Mouse (Mus musculus): ENCODE measurements around the gene Ptpru. TPM values are rescaled to one million over a fixed set of nuclear protein-coding genes. Genes with fewer than 3 reads are reported as not detected.
A peak's percentile ranks its signal among the peaks of the same experiment; 100 is the strongest.

Gene Ptpru
- polyA plus RNA-seq, 1 experiment from 2014 or later, result 5.7 TPM

DNA sequence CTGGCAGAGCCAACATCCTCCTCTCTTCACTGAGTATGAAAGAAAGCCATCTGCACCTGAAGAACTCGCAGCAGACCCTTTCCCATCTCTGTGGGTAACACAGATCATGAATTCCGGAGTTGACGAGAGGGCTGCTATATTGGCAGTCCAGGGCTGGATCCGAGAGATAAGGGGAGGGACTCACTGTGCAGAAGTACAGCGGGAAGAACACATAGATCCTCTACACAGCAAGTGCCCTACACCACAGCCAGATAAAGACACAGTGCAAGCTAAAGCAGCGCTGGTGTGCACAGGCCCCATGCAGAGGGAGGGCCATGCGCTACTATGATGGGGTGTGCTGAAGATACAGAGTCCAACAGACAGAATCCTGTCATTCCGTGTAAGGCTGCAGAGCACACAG is 9.0 kb downstream of the Ptpru start:
- H3K27ac ChIP-seq (ENCODE audit: low read depth), result no peak overlapping the region
- no peak overlapping the region for H3K9ac ChIP-seq (ENCODE audit: low read length)
- WGBS, result 67% methylated on average over 8 of the region's 8 CpGs
- H3K4me1 ChIP-seq (replicated peaks; ENCODE audit: control insufficient read depth, insufficient read depth, low read length), result peaks cover 9% of the 10 kb centered on the region; the same call in 1 of the 2 replicates
- H3K36me3 ChIP-seq (ENCODE audit: control insufficient read depth, insufficient read depth, low read length), result no peaks in the 10 kb centered on the region
- no peaks in the 10 kb centered on the region for H3K9me3 ChIP-seq (ENCODE audit: control insufficient read depth, low read length)
- DNase-seq (ENCODE audit: low spot score) (no peak), ATAC-seq (replicated peaks; ENCODE audit: low FRiP score, low TSS enrichment, low read depth) (no peak)
- no peak overlapping the region for H3K4me3 ChIP-seq (ENCODE audit: low read depth, low read length)
- no peak overlapping the region for H3K4me2 ChIP-seq (ENCODE audit: low read length)
- no peaks in the 10 kb centered on the region for H3K27me3 ChIP-seq (replicated peaks; ENCODE audit: control insufficient read depth, insufficient read depth, low read length)

GRCm38 (mm10) chr4:131826905-131827304 is 11.2 kb downstream of the Ptpru start:
- Histone ChIP-seq H3K4me2 (ENCODE audit: low read length) (no peak overlapping the region), H3K27me3 (replicated peaks; ENCODE audit: control insufficient read depth, insufficient read depth, low read length) (no peaks in the 10 kb centered on the region), H3K4me3 (ENCODE audit: low read depth, low read length) (no peak overlapping the region), H3K4me1 (replicated peaks; ENCODE audit: control insufficient read depth, insufficient read depth, low read length) (peaks cover 9% of the 10 kb centered on the region; the same call in 1 of the 2 replicates), H3K36me3 (ENCODE audit: control insufficient read depth, insufficient read depth, low read length) (no peaks in the 10 kb centered on the region), H3K9ac (ENCODE audit: low read length) (no peak overlapping the region), H3K27ac (ENCODE audit: low read depth) (no peak overlapping the region), H3K9me3 (ENCODE audit: control insufficient read depth, low read length) (no peaks in the 10 kb centered on the region)
- ATAC-seq (replicated peaks; ENCODE audit: low FRiP score, low TSS enrichment, low read depth) (peak; percentile 50; the same call in 1 of the 2 replicates), DNase-seq (ENCODE audit: low spot score) (no peak)
- WGBS, result 2% methylated on average over 6 of the region's 6 CpGs

DNA sequence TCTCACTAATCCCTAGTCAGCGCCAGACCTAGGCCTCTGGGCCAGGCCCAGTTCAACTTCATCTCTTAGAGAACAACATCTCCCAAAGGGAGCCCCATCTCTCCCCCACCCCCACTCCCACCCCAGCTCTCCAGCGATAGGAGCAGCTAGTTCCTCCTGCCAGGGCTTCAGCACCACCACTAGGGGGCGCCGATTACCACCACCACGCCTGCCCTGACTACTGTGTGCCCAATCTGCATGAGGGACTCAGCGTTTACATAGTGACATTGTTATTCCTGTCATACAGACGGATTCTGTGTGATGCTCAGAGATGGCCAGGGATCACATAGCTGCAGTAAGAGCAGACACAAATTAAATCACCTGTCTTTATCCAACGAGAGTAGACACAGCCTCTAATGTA is 12.3 kb downstream of the Ptpru start:
- 46% methylated on average over 8 of the region's 8 CpGs for WGBS
- H3K27ac ChIP-seq (ENCODE audit: low read depth), result no peak overlapping the region
- H3K4me1 ChIP-seq (replicated peaks; ENCODE audit: control insufficient read depth, insufficient read depth, low read length), result peaks cover 12% of the 10 kb centered on the region; the same call in 1 of the 2 replicates

GRCm38 (mm10) chr4:131824939-131825338 is 13.1 kb downstream of the Ptpru start:
- H3K4me3 ChIP-seq (ENCODE audit: low read depth, low read length), result no peak overlapping the region
- no peak for ATAC-seq (replicated peaks; ENCODE audit: low FRiP score, low TSS enrichment, low read depth)
- no peaks in the 10 kb centered on the region for H3K9me3 ChIP-seq (ENCODE audit: control insufficient read depth, low read length)
- no peak overlapping the region for H3K9ac ChIP-seq (ENCODE audit: low read length)
- H3K27ac ChIP-seq (ENCODE audit: low read depth), result no peak overlapping the region
- DNase-seq (ENCODE audit: low spot score), result no peak
- WGBS, result 79% methylated on average over 3 of the region's 3 CpGs
- no peak overlapping the region for H3K4me2 ChIP-seq (ENCODE audit: low read length)
- H3K4me1 ChIP-seq (replicated peaks; ENCODE audit: control insufficient read depth, insufficient read depth, low read length), result peaks cover 12% of the 10 kb centered on the region; the same call in 1 of the 2 replicates
- H3K27me3 ChIP-seq (replicated peaks; ENCODE audit: control insufficient read depth, insufficient read depth, low read length), result no peaks in the 10 kb centered on the region
- no peaks in the 10 kb centered on the region for H3K36me3 ChIP-seq (ENCODE audit: control insufficient read depth, insufficient read depth, low read length)

More for the DNA sequence above, 12.3 kb downstream of the Ptpru start:
- Histone ChIP-seq H3K36me3 (ENCODE audit: control insufficient read depth, insufficient read depth, low read length) (no peaks in the 10 kb centered on the region), H3K27me3 (replicated peaks; ENCODE audit: control insufficient read depth, insufficient read depth, low read length) (no peaks in the 10 kb centered on the region), H3K4me3 (ENCODE audit: low read depth, low read length) (no peak overlapping the region), H3K9ac (ENCODE audit: low read length) (no peak overlapping the region), H3K9me3 (ENCODE audit: control insufficient read depth, low read length) (no peaks in the 10 kb centered on the region), H3K4me2 (ENCODE audit: low read length) (no peak overlapping the region)
- DNase-seq (ENCODE audit: low spot score) (no peak), ATAC-seq (replicated peaks; ENCODE audit: low FRiP score, low TSS enrichment, low read depth) (no peak)

GRCm38 (mm10) chr4:131822583-131822982 is 15.5 kb downstream of the Ptpru start:
- ATAC-seq (replicated peaks; ENCODE audit: low FRiP score, low TSS enrichment, low read depth) (no peak; the same call in 1 of the 2 replicates), DNase-seq (ENCODE audit: low spot score) (no peak)
- Histone ChIP-seq H3K36me3 (ENCODE audit: control insufficient read depth, insufficient read depth, low read length) (no peaks in the 10 kb centered on the region), H3K9me3 (ENCODE audit: control insufficient read depth, low read length) (no peaks in the 10 kb centered on the region), H3K27ac (ENCODE audit: low read depth) (no peak overlapping the region), H3K27me3 (replicated peaks; ENCODE audit: control insufficient read depth, insufficient read depth, low read length) (no peaks in the 10 kb centered on the region), H3K9ac (ENCODE audit: low read length) (no peak overlapping the region), H3K4me3 (ENCODE audit: low read depth, low read length) (no peak overlapping the region), H3K4me2 (ENCODE audit: low read length) (no peak overlapping the region), H3K4me1 (replicated peaks; ENCODE audit: control insufficient read depth, insufficient read depth, low read length) (peaks cover 12% of the 10 kb centered on the region; the same call in 1 of the 2 replicates)
- 73% methylated on average over 3 of the region's 3 CpGs for WGBS

GRCm38 (mm10) chr4:131821161-131821731 is 16.8 kb downstream of the Ptpru start:
- Histone ChIP-seq H3K9ac (ENCODE audit: low read length) (no peak overlapping the region), H3K4me3 (ENCODE audit: low read depth, low read length) (no peak overlapping the region), H3K9me3 (ENCODE audit: control insufficient read depth, low read length) (no peaks in the 10 kb centered on the region), H3K27me3 (replicated peaks; ENCODE audit: control insufficient read depth, insufficient read depth, low read length) (no peaks in the 10 kb centered on the region), H3K4me1 (replicated peaks; ENCODE audit: control insufficient read depth, insufficient read depth, low read length) (0 out of 2 replicates have a peak, but pooled peaks cover 3% of the 10 kb centered on the region), H3K27ac (ENCODE audit: low read depth) (no peak overlapping the region), H3K36me3 (ENCODE audit: control insufficient read depth, insufficient read depth, low read length) (no peaks in the 10 kb centered on the region), H3K4me2 (ENCODE audit: low read length) (no peak overlapping the region)
- WGBS, result 57% methylated on average over 13 of the region's 16 CpGs
- ATAC-seq (replicated peaks; ENCODE audit: low FRiP score, low TSS enrichment, low read depth) (no peak), DNase-seq (ENCODE audit: low spot score) (no peak)

DNA sequence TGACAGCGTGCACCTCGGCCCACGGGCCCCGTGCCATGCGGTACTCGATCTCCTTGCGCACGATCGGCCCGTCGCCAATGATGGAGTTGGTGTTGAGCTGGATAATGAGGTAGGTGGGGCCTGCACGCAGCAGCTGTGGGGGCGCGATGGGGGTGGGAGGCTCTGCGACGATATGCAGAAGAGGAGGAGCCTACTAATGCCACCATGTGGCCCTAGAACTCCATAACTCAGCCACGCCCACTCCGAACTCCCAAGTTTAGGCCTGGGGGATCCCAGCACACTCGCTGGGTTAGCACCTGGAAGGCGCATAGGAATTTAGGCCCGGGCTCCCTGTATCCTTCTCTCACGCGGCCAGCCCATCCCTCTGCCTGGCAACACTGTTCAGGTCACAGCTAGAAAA is 19.2 kb downstream of the Ptpru start:
- no peak overlapping the region for H3K9ac ChIP-seq (ENCODE audit: low read length)
- H3K27ac ChIP-seq (ENCODE audit: low read depth), result no peak overlapping the region
- DNase-seq (ENCODE audit: low spot score), result no peak
- no peak overlapping the region for H3K4me3 ChIP-seq (ENCODE audit: low read depth, low read length)
- H3K4me1 ChIP-seq (replicated peaks; ENCODE audit: control insufficient read depth, insufficient read depth, low read length), result 0 out of 2 replicates have a peak, but pooled peaks cover 3% of the 10 kb centered on the region
- H3K27me3 ChIP-seq (replicated peaks; ENCODE audit: control insufficient read depth, insufficient read depth, low read length), result no peaks in the 10 kb centered on the region
- 47% methylated on average over 23 of the region's 23 CpGs for WGBS
- H3K4me2 ChIP-seq (ENCODE audit: low read length), result no peak overlapping the region
- ATAC-seq (replicated peaks; ENCODE audit: low FRiP score, low TSS enrichment, low read depth), result no peak
- H3K36me3 ChIP-seq (ENCODE audit: control insufficient read depth, insufficient read depth, low read length), result no peaks in the 10 kb centered on the region
- H3K9me3 ChIP-seq (ENCODE audit: control insufficient read depth, low read length), result no peaks in the 10 kb centered on the region

GRCm38 (mm10) chr4:131815774-131816173 is 22.3 kb downstream of the Ptpru start:
- no peak overlapping the region for H3K27ac ChIP-seq (ENCODE audit: low read depth)
- no peak overlapping the region for H3K4me3 ChIP-seq (ENCODE audit: low read depth, low read length)
- no peaks in the 10 kb centered on the region for H3K27me3 ChIP-seq (replicated peaks; ENCODE audit: control insufficient read depth, insufficient read depth, low read length)
- H3K9me3 ChIP-seq (ENCODE audit: control insufficient read depth, low read length), result no peaks in the 10 kb centered on the region
- WGBS, result 63% methylated on average over 10 of the region's 10 CpGs
- ATAC-seq (replicated peaks; ENCODE audit: low FRiP score, low TSS enrichment, low read depth) (no peak), DNase-seq (ENCODE audit: low spot score) (no peak)
- H3K4me2 ChIP-seq (ENCODE audit: low read length), result no peak overlapping the region
- H3K4me1 ChIP-seq (replicated peaks; ENCODE audit: control insufficient read depth, insufficient read depth, low read length), result no peaks in the 10 kb centered on the region
- H3K9ac ChIP-seq (ENCODE audit: low read length), result no peak overlapping the region
- H3K36me3 ChIP-seq (ENCODE audit: control insufficient read depth, insufficient read depth, low read length), result no peaks in the 10 kb centered on the region

- Histone ChIP-seq H3K4me3 (ENCODE audit: low read depth, low read length) (no peak overlapping the region), H3K27ac (ENCODE audit: low read depth) (no peak overlapping the region), H3K9me3 (ENCODE audit: control insufficient read depth, low read length) (no peaks in the 10 kb centered on the region), H3K4me2 (ENCODE audit: low read length) (no peak overlapping the region), H3K27me3 (replicated peaks; ENCODE audit: control insufficient read depth, insufficient read depth, low read length) (no peaks in the 10 kb centered on the region), H3K4me1 (replicated peaks; ENCODE audit: control insufficient read depth, insufficient read depth, low read length) (no peaks in the 10 kb centered on the region), H3K36me3 (ENCODE audit: control insufficient read depth, insufficient read depth, low read length) (no peaks in the 10 kb centered on the region), H3K9ac (ENCODE audit: low read length) (no peak overlapping the region)
- ATAC-seq (replicated peaks; ENCODE audit: low FRiP score, low TSS enrichment, low read depth), result no peak
- WGBS, result 75% methylated on average over 10 of the region's 10 CpGs
- DNase-seq (ENCODE audit: low spot score), result no peak
Observed at GRCm38 (mm10) chr4:131814869-131815268, 23.2 kb downstream of the Ptpru start.

All from intestine, embryonic 14.5 days (tissue).